Mouse (Mus musculus) heart, embryonic 16.5 days (tissue): ENCODE results near the gene Cmtm5. TPM values are rescaled to one million over a fixed set of nuclear protein-coding genes. Genes with fewer than 3 reads are reported as not detected.

Source experiments
- ATAC-seq: fragments of 200-750 bp; cut with Nextera tagmentation; replicated peaks from 2 replicates; pipeline ENCODE4 v1.8.0; 2017; ENCODE audit warnings: moderate number of reproducible peaks; ENCODE audit not compliant: insufficient read depth, low FRiP score; ENCODE audit errors: extremely low read depth
- H3K27ac ChIP-seq: fragments of 300-500 bp; sonication (generic); 2 replicates; pipeline ENCODE4 v1.5.1; 2014; ENCODE audit warnings: mild to moderate bottlenecking, low read length, control low read depth, moderate library complexity
- H3K27me3 ChIP-seq: fragments of 300-500 bp; sonication (generic); 2 replicates; pipeline ENCODE4 v1.6.1; 2014; ENCODE audit warnings: low read length, mixed read lengths; ENCODE audit not compliant: control insufficient read depth, insufficient read depth
- H3K36me3 ChIP-seq: fragments of 300-500 bp; sonication (generic); 2 replicates; pipeline ENCODE4 v1.6.1; 2014; ENCODE audit not compliant: control insufficient read depth, insufficient read depth
- H3K4me1 ChIP-seq: fragments of 300-500 bp; sonication (generic); 2 replicates; pipeline ENCODE4 v1.6.1; 2014; ENCODE audit warnings: low read length, mixed read lengths; ENCODE audit not compliant: control insufficient read depth, insufficient read depth
- H3K4me2 ChIP-seq: fragments of 300-500 bp; sonication (generic); 2 replicates; pipeline ENCODE4 v1.6.1; 2014; ENCODE audit warnings: low read depth, mild to moderate bottlenecking, control low read depth, low read length
- H3K4me3 ChIP-seq: fragments of 300-500 bp; sonication (generic); 2 replicates; pipeline ENCODE4 v1.5.1; 2014; ENCODE audit warnings: mild to moderate bottlenecking, control low read depth, low read length
- H3K9ac ChIP-seq: fragments of 300-500 bp; sonication (generic); 2 replicates; pipeline ENCODE4 v1.6.1; 2014; ENCODE audit warnings: low read length, control low read depth
- H3K9me3 ChIP-seq: fragments of 300-500 bp; sonication (generic); replicated peaks from 2 replicates; pipeline ENCODE4 v1.6.1; 2016; ENCODE audit warnings: low read length; ENCODE audit not compliant: control insufficient read depth
- WGBS: fragments of 180-500 bp; shearing (Covaris S2); extraction: QIAGEN DNeasy Blood & Tissue Kit; methylation state at CpG from one replicate; pipeline ENCODE4 v1.1.7; 2014; 5-methylcytosine and 5-hydroxymethylcytosine counted together
- polyA plus RNA-seq: library from polyadenylated mRNA; unstranded; fragments of >200 nt; fragmentation: Nextera tagmentation; extraction: Ambion mirVana; gene quantifications from 2 replicates; pipeline ENCODE4 v1.2.1, GENCODE M21; 2015

The Cmtm5 gene
- polyA plus RNA-seq, 1 experiment from 2014 or later, result 1.3 TPM

GRCm38 (mm10) chr14:54912109-54912850 is 23.8 kb upstream of the Cmtm5 start:
- Histone ChIP-seq H3K27ac (peak overlapping the region; percentile 56), H3K9me3 (no peaks in the 10 kb centered on the region), H3K36me3 (peaks cover 9% of the 10 kb centered on the region; the same call in 1 of the 2 replicates), H3K27me3 (no peaks in the 10 kb centered on the region), H3K4me3 (peak overlapping the region; percentile 69), H3K4me1 (peaks cover 12% of the 10 kb centered on the region), H3K9ac (peak overlapping the region; percentile 84), H3K4me2 (peak overlapping the region; percentile 97)
- WGBS, result 4% methylated on average over 59 of the region's 69 CpGs
- ATAC-seq, result peak; percentile 70

GRCm38 (mm10) chr14:54912886-54913285 is 23.2 kb upstream of the Cmtm5 start, which contains the start of gene Slc22a17:
Gene Slc22a17 (minus strand): TSS chr14:54913132.
- H3K27ac ChIP-seq, result peak within 1 kb of the TSS; percentile 56
- H3K36me3 ChIP-seq, result peaks cover 8% of the 10 kb centered on the region; the same call in 1 of the 2 replicates
- peak; percentile 85 for ATAC-seq

GRCm38 (mm10) chr14:54913343-54913742 is 22.7 kb upstream of the Cmtm5 start:
- H3K4me2 ChIP-seq, result peak overlapping the region; percentile 97
- 14% methylated on average over 10 of the region's 10 CpGs for WGBS
- no peaks in the 10 kb centered on the region for H3K27me3 ChIP-seq
- peaks cover 8% of the 10 kb centered on the region; the same call in 1 of the 2 replicates for H3K36me3 ChIP-seq
- ATAC-seq, result no peak
- peak overlapping the region; percentile 69 for H3K4me3 ChIP-seq
- no peaks in the 10 kb centered on the region for H3K9me3 ChIP-seq
- no peak overlapping the region for H3K27ac ChIP-seq
- peaks cover 12% of the 10 kb centered on the region for H3K4me1 ChIP-seq
- peak overlapping the region; percentile 84 for H3K9ac ChIP-seq

More at GRCm38 (mm10) chr14:54912886-54913285, 23.2 kb upstream of the Cmtm5 start, which contains the start of gene Slc22a17:
- Histone ChIP-seq H3K9ac (peak within 1 kb of the TSS; percentile 84), H3K4me1 (peaks cover 12% of the 10 kb centered on the region), H3K4me2 (peak within 1 kb of the TSS; percentile 97), H3K27me3 (no peaks in the 10 kb centered on the region), H3K4me3 (peak within 1 kb of the TSS; percentile 69), H3K9me3 (no peaks in the 10 kb centered on the region)
- 0% methylated on average over 27 of the region's 28 CpGs for WGBS

GRCm38 (mm10) chr14:54920076-54920685 is 15.9 kb upstream of the Cmtm5 start:
- Histone ChIP-seq H3K4me3 (no peak overlapping the region), H3K4me1 (peaks cover 15% of the 10 kb centered on the region), H3K36me3 (peaks cover 11% of the 10 kb centered on the region; the same call in 1 of the 2 replicates), H3K9me3 (no peaks in the 10 kb centered on the region), H3K27ac (no peak overlapping the region), H3K4me2 (no peak overlapping the region), H3K9ac (no peak overlapping the region), H3K27me3 (peaks cover 7% of the 10 kb centered on the region)
- ATAC-seq, result no peak
- 83% methylated on average over 16 of the region's 16 CpGs for WGBS

- Histone ChIP-seq H3K4me2 (peak overlapping the region; percentile 97), H3K27me3 (peaks cover 15% of the 10 kb centered on the region), H3K9ac (peak overlapping the region; percentile 88), H3K27ac (peak overlapping the region; percentile 91), H3K36me3 (0 out of 2 replicates have a peak, but pooled peaks cover 3% of the 10 kb centered on the region), H3K9me3 (no peaks in the 10 kb centered on the region), H3K4me1 (peaks cover 21% of the 10 kb centered on the region), H3K4me3 (peak overlapping the region; percentile 65)
- peak; percentile 71 for ATAC-seq
- 28% methylated on average over 7 of the region's 7 CpGs for WGBS
Observed at GRCm38 (mm10) chr14:54924641-54925348, 11.3 kb upstream of the Cmtm5 start.

GRCm38 (mm10) chr14:54925349-54926342 is 10.4 kb upstream of the Cmtm5 start, which contains the start of gene Efs:
Gene Efs (minus strand): TSS chr14:54926126.
- peak within 1 kb of the TSS; percentile 91 for H3K27ac ChIP-seq
- H3K36me3 ChIP-seq, result no peaks in the 10 kb centered on the region
- H3K27me3 ChIP-seq, result peaks cover 15% of the 10 kb centered on the region
- peak within 1 kb of the TSS; percentile 97 for H3K4me2 ChIP-seq
- WGBS, result 7% methylated on average over 57 of the region's 57 CpGs
- H3K4me3 ChIP-seq, result peak within 1 kb of the TSS; percentile 65
- peak; percentile 61 for ATAC-seq
- no peaks in the 10 kb centered on the region for H3K9me3 ChIP-seq
- peaks cover 21% of the 10 kb centered on the region for H3K4me1 ChIP-seq
- H3K9ac ChIP-seq, result peak within 1 kb of the TSS; percentile 88

- no peaks in the 10 kb centered on the region for H3K9me3 ChIP-seq
- WGBS, result 1% methylated on average over 51 of the region's 58 CpGs
- peak; percentile 63 for ATAC-seq
- H3K4me3 ChIP-seq, result peak overlapping the region; percentile 65
- peak overlapping the region; percentile 97 for H3K4me2 ChIP-seq
- H3K27me3 ChIP-seq, result peaks cover 15% of the 10 kb centered on the region
- H3K9ac ChIP-seq, result peak overlapping the region; percentile 88
- peaks cover 21% of the 10 kb centered on the region for H3K4me1 ChIP-seq
- no peaks in the 10 kb centered on the region for H3K36me3 ChIP-seq
- peak overlapping the region; percentile 91 for H3K27ac ChIP-seq
Observed at GRCm38 (mm10) chr14:54926401-54927158, 9.5 kb upstream of the Cmtm5 start.
